Mouse (Mus musculus): ENCODE data around the gene Stk40.

DNA sequence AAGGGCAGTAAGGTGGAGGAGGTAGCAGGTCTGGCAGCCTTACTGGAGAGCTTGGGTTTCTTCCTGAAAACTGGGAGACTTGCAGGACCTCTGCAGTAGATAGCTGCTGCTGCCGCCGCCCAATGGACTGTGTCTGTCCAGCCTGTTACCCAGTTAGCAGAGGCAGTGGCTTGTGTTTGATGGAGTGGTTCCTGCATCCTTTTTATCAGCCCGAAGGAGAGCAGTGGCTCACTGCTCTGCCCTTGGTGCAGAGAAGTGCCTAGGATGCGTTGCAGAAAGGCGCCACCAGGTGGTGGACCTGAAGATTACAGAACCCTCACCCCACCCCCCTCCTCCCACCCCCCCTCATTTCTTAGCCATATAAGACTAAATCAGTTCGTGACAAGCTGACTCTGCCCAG is 10.2 kb downstream of the Stk40 start:
- TF ChIP-seq POLR2A (IDR thresholded peaks at IDR 0.05; ENCODE audit: insufficient read depth, low read depth, low read length) = no peak
- peak; percentile 29; the same call in 1 of the 2 replicates for TF ChIP-seq CTCF (IDR thresholded peaks at IDR 0.05; ENCODE audit: insufficient read depth, low read depth, low read length)

Data from olfactory bulb, adult 2 months (tissue).